Mouse (Mus musculus) heart, embryonic 16.5 days (tissue): ENCODE results near the gene Elmod2. TPM values are rescaled to one million over a fixed set of nuclear protein-coding genes. Genes with fewer than 3 reads are reported as not detected.

Experiments
- ATAC-seq: fragments of 200-750 bp; cut with Nextera tagmentation; replicated peaks from 2 replicates; pipeline ENCODE4 v1.8.0; 2017; ENCODE audit warnings: moderate number of reproducible peaks; ENCODE audit not compliant: insufficient read depth, low FRiP score; ENCODE audit errors: extremely low read depth
- H3K27ac ChIP-seq: fragments of 300-500 bp; sonication (generic); 2 replicates; pipeline ENCODE4 v1.5.1; 2014; ENCODE audit warnings: mild to moderate bottlenecking, low read length, control low read depth, moderate library complexity
- H3K27me3 ChIP-seq: fragments of 300-500 bp; sonication (generic); 2 replicates; pipeline ENCODE4 v1.6.1; 2014; ENCODE audit warnings: low read length, mixed read lengths; ENCODE audit not compliant: control insufficient read depth, insufficient read depth
- H3K36me3 ChIP-seq: fragments of 300-500 bp; sonication (generic); 2 replicates; pipeline ENCODE4 v1.6.1; 2014; ENCODE audit not compliant: control insufficient read depth, insufficient read depth
- H3K4me1 ChIP-seq: fragments of 300-500 bp; sonication (generic); 2 replicates; pipeline ENCODE4 v1.6.1; 2014; ENCODE audit warnings: low read length, mixed read lengths; ENCODE audit not compliant: control insufficient read depth, insufficient read depth
- H3K4me2 ChIP-seq: fragments of 300-500 bp; sonication (generic); 2 replicates; pipeline ENCODE4 v1.6.1; 2014; ENCODE audit warnings: low read depth, mild to moderate bottlenecking, control low read depth, low read length
- H3K4me3 ChIP-seq: fragments of 300-500 bp; sonication (generic); 2 replicates; pipeline ENCODE4 v1.5.1; 2014; ENCODE audit warnings: mild to moderate bottlenecking, control low read depth, low read length
- H3K9ac ChIP-seq: fragments of 300-500 bp; sonication (generic); 2 replicates; pipeline ENCODE4 v1.6.1; 2014; ENCODE audit warnings: low read length, control low read depth
- H3K9me3 ChIP-seq: fragments of 300-500 bp; sonication (generic); replicated peaks from 2 replicates; pipeline ENCODE4 v1.6.1; 2016; ENCODE audit warnings: low read length; ENCODE audit not compliant: control insufficient read depth
- WGBS: fragments of 180-500 bp; shearing (Covaris S2); extraction: QIAGEN DNeasy Blood & Tissue Kit; methylation state at CpG from one replicate; pipeline ENCODE4 v1.1.7; 2014; 5-methylcytosine and 5-hydroxymethylcytosine counted together
- polyA plus RNA-seq: library from polyadenylated mRNA; unstranded; fragments of >200 nt; fragmentation: Nextera tagmentation; extraction: Ambion mirVana; gene quantifications from 2 replicates; pipeline ENCODE4 v1.2.1, GENCODE M21; 2015

The Elmod2 gene
- polyA plus RNA-seq, 1 experiment from 2014 or later, result 10.4 TPM

DNA sequence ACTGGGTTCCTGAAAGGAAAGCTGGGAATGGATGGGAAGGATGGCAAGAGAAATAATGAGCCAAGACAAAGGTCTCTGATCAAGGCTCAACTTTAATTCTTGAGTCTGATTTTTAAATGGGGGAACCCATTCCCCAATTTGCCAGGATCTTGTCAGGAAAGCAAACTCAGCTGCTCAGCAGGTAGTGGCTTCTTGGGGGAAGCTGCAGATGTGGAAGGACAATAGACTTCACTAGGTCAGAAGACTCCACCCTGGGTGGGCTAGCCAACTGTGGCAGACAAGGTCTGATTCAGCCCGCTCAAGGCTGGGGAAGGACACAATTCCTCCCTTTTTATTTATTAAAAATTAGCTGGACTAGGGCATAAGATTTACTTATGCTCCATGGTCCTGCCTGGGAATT lies 27.3 kb downstream of the Elmod2 start:
- no peak overlapping the region for H3K4me2 ChIP-seq
- H3K4me3 ChIP-seq, result no peak overlapping the region
- H3K9me3 ChIP-seq, result peaks cover 5% of the 10 kb centered on the region; the same call in 1 of the 2 replicates
- WGBS, result 89% methylated on average over 1 of the region's 1 CpGs
- H3K27ac ChIP-seq, result no peak overlapping the region
- no peak overlapping the region for H3K9ac ChIP-seq
- H3K4me1 ChIP-seq, result no peaks in the 10 kb centered on the region
- no peaks in the 10 kb centered on the region for H3K27me3 ChIP-seq
- no peaks in the 10 kb centered on the region for H3K36me3 ChIP-seq
- ATAC-seq, result no peak

DNA sequence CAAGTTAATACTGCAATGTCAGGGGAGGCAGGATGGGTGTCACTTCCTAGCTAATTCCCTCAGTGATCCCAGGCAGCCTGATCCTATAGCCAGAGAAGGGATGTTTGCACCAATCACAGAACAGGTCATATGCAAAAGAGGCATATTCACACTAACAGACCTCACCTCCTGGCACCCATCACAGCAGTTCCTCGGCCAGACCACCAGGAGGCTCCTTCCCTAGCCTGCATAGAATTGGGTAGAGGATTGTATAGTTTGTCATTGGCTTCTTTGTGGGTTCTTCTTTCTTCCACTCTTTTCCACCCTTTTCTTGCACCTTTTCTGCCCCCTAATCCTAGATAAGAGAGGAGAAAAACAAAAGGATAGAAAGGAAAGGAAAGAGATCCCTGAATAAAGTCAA lies 32.2 kb downstream of the Elmod2 start:
- no peaks in the 10 kb centered on the region for H3K36me3 ChIP-seq
- no peak for ATAC-seq
- H3K4me1 ChIP-seq, result no peaks in the 10 kb centered on the region
- no peak overlapping the region for H3K4me2 ChIP-seq
- no peak overlapping the region for H3K9ac ChIP-seq
- 48% methylated on average over 1 of the region's 1 CpGs for WGBS
- H3K9me3 ChIP-seq, result peaks cover 5% of the 10 kb centered on the region; the same call in 1 of the 2 replicates
- no peak overlapping the region for H3K4me3 ChIP-seq
- no peak overlapping the region for H3K27ac ChIP-seq
- H3K27me3 ChIP-seq, result no peaks in the 10 kb centered on the region

DNA sequence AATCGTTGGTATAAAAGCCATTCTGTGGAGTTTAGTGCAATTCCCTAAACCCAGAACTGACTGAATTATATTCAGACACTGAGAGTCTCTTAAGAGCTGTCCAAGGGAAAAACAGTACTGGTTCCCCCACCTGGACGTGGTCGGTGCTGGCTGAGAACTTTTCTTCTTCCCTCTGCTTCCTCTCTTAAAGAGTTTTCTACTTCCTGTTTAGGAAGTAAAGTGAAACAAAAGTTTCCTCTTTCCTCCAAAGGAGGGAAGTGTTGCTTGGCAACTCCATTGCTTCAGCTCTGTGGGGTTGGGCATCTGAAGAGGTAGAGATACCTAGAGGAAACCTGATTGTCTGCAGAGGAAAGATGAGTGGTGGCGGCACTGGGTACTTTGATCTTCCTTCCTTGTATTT lies 34.9 kb downstream of the Elmod2 start:
- no peak for ATAC-seq
- WGBS, result 66% methylated on average over 4 of the region's 4 CpGs

DNA sequence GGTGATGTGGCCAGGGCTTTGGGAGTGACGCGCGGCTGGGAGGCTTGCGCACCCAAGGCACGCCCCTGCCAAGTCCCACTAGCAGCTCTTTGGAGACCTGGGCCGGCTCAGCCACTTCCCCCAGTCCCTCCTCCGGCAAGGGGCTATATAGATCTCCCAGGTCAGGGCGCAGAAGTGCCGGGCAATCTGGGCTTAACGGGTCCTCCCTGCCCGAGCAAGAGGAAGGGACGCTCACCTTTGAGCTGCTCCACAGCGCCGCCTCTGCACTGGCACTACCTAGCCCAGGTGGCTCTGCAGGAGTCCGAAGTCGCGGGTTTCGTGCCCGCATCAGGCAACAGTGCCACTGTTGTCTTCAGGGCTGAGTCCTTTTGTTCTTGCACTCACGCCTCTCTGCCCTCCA lies 42.1 kb downstream of the Elmod2 start, which contains the start of gene Ucp1:
Ucp1 (plus strand) TSS at position 177 of the 400 bp plus-strand sequence.
- H3K27me3 ChIP-seq, result peaks cover 27% of the 10 kb centered on the region
- WGBS, result 4% methylated on average over 20 of the region's 20 CpGs
- 0 out of 2 replicates have a peak, but pooled peaks cover 2% of the 10 kb centered on the region for H3K4me1 ChIP-seq
- no peak within 1 kb of the TSS for H3K27ac ChIP-seq
- no peak for ATAC-seq
- peak within 1 kb of the TSS; percentile 68 for H3K4me2 ChIP-seq
- H3K9me3 ChIP-seq, result no peaks in the 10 kb centered on the region
- H3K4me3 ChIP-seq, result peak within 1 kb of the TSS; percentile 36
- no peaks in the 10 kb centered on the region for H3K36me3 ChIP-seq
- H3K9ac ChIP-seq, result no peak within 1 kb of the TSS

More for the DNA sequence above, 34.9 kb downstream of the Elmod2 start:
- H3K27ac ChIP-seq, result no peak overlapping the region
- H3K27me3 ChIP-seq, result no peaks in the 10 kb centered on the region
- H3K4me1 ChIP-seq, result no peaks in the 10 kb centered on the region
- H3K36me3 ChIP-seq, result no peaks in the 10 kb centered on the region
- no peak overlapping the region for H3K4me2 ChIP-seq
- H3K9ac ChIP-seq, result no peak overlapping the region
- H3K9me3 ChIP-seq, result peaks cover 5% of the 10 kb centered on the region; the same call in 1 of the 2 replicates
- H3K4me3 ChIP-seq, result no peak overlapping the region

DNA sequence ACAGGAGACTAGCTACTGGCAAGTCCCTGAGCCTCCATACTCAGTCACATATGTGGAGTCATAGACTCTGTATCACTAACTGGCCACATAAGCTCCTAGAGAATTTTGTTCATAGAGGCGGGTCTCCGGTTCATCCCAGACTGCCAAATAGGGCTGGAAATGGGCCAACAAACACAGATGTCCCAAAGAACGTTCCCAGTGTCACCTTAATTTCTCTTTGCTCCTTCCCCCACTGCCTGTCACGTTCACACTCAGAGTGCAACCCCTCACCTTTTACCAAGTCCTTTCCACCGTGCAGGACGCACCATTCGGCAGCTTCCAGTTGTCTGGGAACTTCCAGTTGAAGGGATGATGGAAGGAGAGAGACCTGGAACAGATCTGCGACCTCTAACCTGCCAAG lies 46.9 kb downstream of the Elmod2 start:
- peaks cover 22% of the 10 kb centered on the region for H3K27me3 ChIP-seq
- no peak overlapping the region for H3K4me2 ChIP-seq
- H3K4me3 ChIP-seq, result no peak overlapping the region
- no peak for ATAC-seq
- 0 out of 2 replicates have a peak, but pooled peaks cover 2% of the 10 kb centered on the region for H3K4me1 ChIP-seq
- no peak overlapping the region for H3K27ac ChIP-seq
- no peaks in the 10 kb centered on the region for H3K9me3 ChIP-seq
- H3K9ac ChIP-seq, result no peak overlapping the region
- WGBS, result 71% methylated on average over 8 of the region's 8 CpGs
- H3K36me3 ChIP-seq, result no peaks in the 10 kb centered on the region

DNA sequence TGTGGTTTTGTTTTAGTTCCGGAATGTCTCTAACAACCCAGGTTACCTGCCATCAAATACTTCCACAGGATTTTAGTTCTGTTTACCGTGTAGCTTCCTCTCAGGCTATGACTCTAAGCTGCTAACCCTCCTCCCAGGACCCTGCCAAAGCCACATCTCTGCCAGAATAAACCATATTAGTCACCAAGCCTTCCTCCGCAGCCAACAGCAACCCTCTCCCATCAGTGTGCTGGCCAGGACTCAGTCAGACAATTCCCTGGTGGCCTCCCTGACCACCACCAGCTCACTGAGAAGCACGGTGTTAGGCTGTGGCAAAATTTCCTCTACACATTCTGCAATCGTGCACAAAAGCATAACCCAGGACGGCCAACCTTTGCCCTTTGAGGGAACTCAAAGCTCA lies 53.9 kb downstream of the Elmod2 start:
- H3K9ac ChIP-seq, result no peak overlapping the region
- no peaks in the 10 kb centered on the region for H3K9me3 ChIP-seq
- H3K36me3 ChIP-seq, result no peaks in the 10 kb centered on the region
- no peak overlapping the region for H3K4me3 ChIP-seq
- H3K27me3 ChIP-seq, result no peaks in the 10 kb centered on the region
- 74% methylated on average over 6 of the region's 6 CpGs for WGBS
- H3K4me2 ChIP-seq, result no peak overlapping the region
- no peak overlapping the region for H3K27ac ChIP-seq
- H3K4me1 ChIP-seq, result peaks cover 5% of the 10 kb centered on the region
- no peak for ATAC-seq

DNA sequence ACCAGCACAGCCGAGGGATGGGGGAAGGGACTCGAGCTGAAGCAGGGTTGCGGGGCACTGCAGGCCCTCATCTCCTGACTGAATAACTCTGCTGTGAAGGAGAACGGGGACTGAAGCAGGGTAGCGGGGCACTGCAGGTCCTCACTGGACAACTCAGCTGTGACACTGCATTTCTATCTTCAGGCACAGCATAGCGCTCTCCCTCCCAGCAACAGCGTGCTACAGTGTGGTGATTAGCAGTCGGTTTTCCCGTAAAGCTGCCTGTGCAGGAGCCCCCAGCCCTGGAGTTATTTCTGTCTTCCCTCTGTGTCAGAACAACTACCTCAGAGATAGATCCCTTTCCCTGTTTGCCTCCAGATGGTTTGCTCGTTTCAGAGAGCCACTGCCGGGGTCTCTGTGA lies 57.8 kb downstream of the Elmod2 start:
- 33% methylated on average over 11 of the region's 11 CpGs for WGBS
- Histone ChIP-seq H3K9ac (peak overlapping the region; percentile 58; the same call in 1 of the 2 replicates), H3K27me3 (no peaks in the 10 kb centered on the region), H3K4me3 (no peak overlapping the region), H3K9me3 (no peaks in the 10 kb centered on the region), H3K27ac (no peak overlapping the region; the same call in 1 of the 2 replicates), H3K4me1 (peaks cover 5% of the 10 kb centered on the region), H3K36me3 (no peaks in the 10 kb centered on the region), H3K4me2 (peak overlapping the region; percentile 47)
- peak; percentile 58 for ATAC-seq

DNA sequence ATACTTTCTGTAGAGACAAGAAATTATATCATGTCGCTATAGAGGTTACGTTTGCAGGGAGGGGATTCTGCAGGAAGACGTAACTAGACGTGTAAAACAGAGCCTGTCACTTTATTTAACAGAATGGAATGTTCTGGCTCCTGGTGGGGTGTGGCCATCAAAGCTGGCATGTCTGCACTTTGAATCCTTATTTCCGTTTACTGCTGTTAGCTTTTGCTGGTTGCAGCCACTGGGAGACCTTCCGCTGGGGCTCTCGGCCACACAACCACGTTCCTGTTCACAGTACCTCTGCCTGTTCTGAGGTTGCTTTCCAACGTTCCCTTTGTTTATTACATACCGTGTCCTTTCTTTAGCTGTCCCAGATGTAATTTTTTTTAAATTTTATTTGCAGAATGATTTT lies 59.8 kb downstream of the Elmod2 start:
- ATAC-seq, result no peak
- H3K36me3 ChIP-seq, result no peaks in the 10 kb centered on the region
- H3K9me3 ChIP-seq, result no peaks in the 10 kb centered on the region
- peaks cover 5% of the 10 kb centered on the region for H3K4me1 ChIP-seq
- no peaks in the 10 kb centered on the region for H3K27me3 ChIP-seq
- WGBS, result 67% methylated on average over 10 of the region's 10 CpGs
- H3K9ac ChIP-seq, result no peak overlapping the region
- H3K4me2 ChIP-seq, result no peak overlapping the region
- H3K27ac ChIP-seq, result no peak overlapping the region
- H3K4me3 ChIP-seq, result no peak overlapping the region

DNA sequence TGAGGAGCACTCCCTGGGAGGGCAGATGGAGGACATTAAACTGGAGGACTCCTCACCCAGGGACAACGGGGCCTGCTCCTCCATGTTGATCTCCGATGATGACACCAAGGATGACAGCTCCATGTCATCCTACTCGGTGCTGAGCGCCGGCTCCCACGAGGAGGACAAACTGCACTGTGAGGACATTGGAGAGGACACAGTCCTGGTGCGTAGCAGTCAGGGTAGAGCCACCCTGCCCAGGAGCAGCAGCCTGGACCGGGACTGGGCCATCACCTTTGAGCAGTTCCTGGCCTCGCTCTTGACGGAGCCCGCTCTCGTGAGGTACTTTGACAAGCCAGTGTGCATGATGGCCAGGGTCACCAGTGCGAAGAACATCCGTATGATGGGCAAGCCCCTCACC lies 61.1 kb downstream of the Elmod2 start:
- ATAC-seq, result no peak
- 95% methylated on average over 14 of the region's 14 CpGs for WGBS
- no peaks in the 10 kb centered on the region for H3K27me3 ChIP-seq

More for the DNA sequence above, 61.1 kb downstream of the Elmod2 start:
- no peak overlapping the region for H3K27ac ChIP-seq
- H3K4me2 ChIP-seq, result no peak overlapping the region
- H3K9me3 ChIP-seq, result no peaks in the 10 kb centered on the region
- no peak overlapping the region for H3K9ac ChIP-seq
- H3K4me3 ChIP-seq, result no peak overlapping the region
- H3K4me1 ChIP-seq, result peaks cover 5% of the 10 kb centered on the region
- H3K36me3 ChIP-seq, result no peaks in the 10 kb centered on the region
